Mouse (Mus musculus) CD4-positive, CD25-positive, alpha-beta regulatory T cell, adult 2 months (primary cell): Measurements from ENCODE around the gene Gm20503.

Source experiments
- DNase-seq: peaks from one replicate; pipeline ENCODE4 v3.0.0-alpha.2; 2012; ENCODE audit warnings: low read depth, low spot score

Gene Gm20503

GRCm38 (mm10) chr4:59089391-59089790 is 86.4 kb downstream of the Gm20503 start:
- DNase-seq, result no peak
